Mouse (Mus musculus) stomach, embryonic 15.5 days (tissue): ENCODE data around the gene Lhfpl5. TPM values are rescaled to one million over a fixed set of nuclear protein-coding genes. Genes with fewer than 3 reads are reported as not detected.
A peak's percentile ranks its signal among the peaks of the same experiment; 100 is the strongest.
"Not testable (repeated sequence)": the region's sequence is repeated elsewhere in the genome, so short reads cannot be mapped to it uniquely, and the experiment has no call there.

Experiments
- ATAC-seq: fragments of 200-750 bp; cut with Nextera tagmentation; 2 replicates; pipeline ENCODE4 v1.8.0; 2017; ENCODE audit warnings: low read depth, moderate number of reproducible peaks, moderate TSS enrichment; ENCODE audit not compliant: insufficient read depth, low FRiP score
- H3K27ac ChIP-seq: fragments of 300-500 bp; sonication (generic); 2 replicates; pipeline ENCODE4 v1.5.1; 2015; ENCODE audit warnings: mild to moderate bottlenecking, inconsistent platforms
- H3K27me3 ChIP-seq: fragments of 300-500 bp; sonication (generic); replicated peaks from 2 replicates; pipeline ENCODE4 v1.6.1; 2015; ENCODE audit warnings: inconsistent platforms
- H3K36me3 ChIP-seq: fragments of 300-500 bp; sonication (generic); 2 replicates; pipeline ENCODE4 v1.6.1; 2015; ENCODE audit warnings: inconsistent platforms
- H3K4me1 ChIP-seq: fragments of 300-500 bp; sonication (generic); 2 replicates; pipeline ENCODE4 v1.6.1; 2015; ENCODE audit warnings: inconsistent platforms
- H3K4me2 ChIP-seq: fragments of 300-500 bp; sonication (generic); 2 replicates; pipeline ENCODE4 v1.6.1; 2015; ENCODE audit warnings: mild to moderate bottlenecking, inconsistent platforms
- H3K4me3 ChIP-seq: fragments of 300-500 bp; sonication (generic); replicated peaks from 2 replicates; pipeline ENCODE4 v1.5.1; 2015; ENCODE audit warnings: inconsistent platforms
- H3K9ac ChIP-seq: fragments of 300-500 bp; sonication (generic); 2 replicates; pipeline ENCODE4 v1.6.1; 2015; ENCODE audit warnings: inconsistent platforms
- H3K9me3 ChIP-seq: fragments of 300-500 bp; sonication (generic); 2 replicates; pipeline ENCODE4 v1.6.1; 2016; ENCODE audit warnings: inconsistent platforms
- WGBS: fragments of 180-500 bp; shearing (Covaris S2); methylation state at CpG from one replicate; pipeline ENCODE4 v1.1.7; 2015; 5-methylcytosine and 5-hydroxymethylcytosine counted together
- polyA plus RNA-seq: library from polyadenylated mRNA; unstranded; fragments of >200 nt; fragmentation: Nextera tagmentation; extraction: Ambion mirVana; gene quantifications from 2 replicates; pipeline ENCODE4 v1.2.1, GENCODE M21; 2015

The Lhfpl5 gene
- polyA plus RNA-seq, 1 experiment from 2014 or later: 1.0 TPM

DNA sequence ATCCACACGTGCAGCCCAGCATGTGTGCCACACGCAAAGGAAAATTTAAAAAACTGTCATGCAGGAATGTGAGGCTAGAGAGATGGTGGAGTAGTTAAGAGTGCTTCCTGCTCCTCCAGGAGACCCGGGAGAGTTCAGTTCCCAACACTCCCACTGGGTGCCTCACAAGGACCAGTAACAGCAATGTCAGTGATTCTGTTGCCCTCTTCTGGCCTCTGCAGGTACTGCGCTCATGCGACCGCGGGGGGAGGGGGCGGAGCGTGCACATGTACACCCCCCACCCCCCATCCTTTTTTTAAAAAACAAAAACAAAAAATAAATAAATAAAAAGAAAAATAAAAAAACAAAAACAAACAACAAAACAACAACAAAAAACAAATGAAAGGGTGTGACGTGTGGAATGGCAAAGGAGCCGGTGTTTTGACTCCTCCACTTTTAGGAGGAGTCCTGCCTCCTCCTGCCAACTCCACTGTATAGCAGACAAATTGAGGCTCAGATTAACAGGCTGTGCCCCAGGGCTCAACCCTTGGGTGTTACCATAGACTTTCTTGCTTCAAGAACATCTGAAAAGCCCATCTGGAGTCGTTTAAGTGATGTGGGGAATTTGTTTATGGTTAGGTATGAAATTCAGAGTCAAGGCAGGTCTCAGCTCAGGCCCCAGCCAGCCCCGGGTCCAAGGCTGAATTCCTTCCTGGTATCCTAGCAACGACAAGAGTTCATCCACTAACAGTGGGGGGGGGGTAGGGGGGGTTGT, 22.2 kb upstream of the Lhfpl5 start:
- 8% methylated on average over 14 of the region's 14 CpGs for WGBS
- peaks cover 11% of the 10 kb centered on the region; the same call in 1 of the 2 replicates for H3K4me1 ChIP-seq
- no peak overlapping the region for H3K4me2 ChIP-seq
- H3K27ac ChIP-seq: no peak overlapping the region
- H3K27me3 ChIP-seq: no peaks in the 10 kb centered on the region
- ATAC-seq: no peak
- no peak overlapping the region for H3K4me3 ChIP-seq
- H3K36me3 ChIP-seq: no peaks in the 10 kb centered on the region
- H3K9ac ChIP-seq: no peak overlapping the region
- no peaks in the 10 kb centered on the region for H3K9me3 ChIP-seq

- not testable (repeated sequence) for H3K27ac ChIP-seq, H3K4me2 ChIP-seq, ATAC-seq, H3K36me3 ChIP-seq, H3K4me3 ChIP-seq, H3K27me3 ChIP-seq, H3K9ac ChIP-seq, H3K9me3 ChIP-seq
- 91% methylated on average over 4 of the region's 4 CpGs for WGBS
- H3K4me1 ChIP-seq: peaks cover 11% of the 10 kb centered on the region; the same call in 1 of the 2 replicates
Observed at GRCm38 (mm10) chr17:28554021-28554420, 21.4 kb upstream of the Lhfpl5 start.

DNA sequence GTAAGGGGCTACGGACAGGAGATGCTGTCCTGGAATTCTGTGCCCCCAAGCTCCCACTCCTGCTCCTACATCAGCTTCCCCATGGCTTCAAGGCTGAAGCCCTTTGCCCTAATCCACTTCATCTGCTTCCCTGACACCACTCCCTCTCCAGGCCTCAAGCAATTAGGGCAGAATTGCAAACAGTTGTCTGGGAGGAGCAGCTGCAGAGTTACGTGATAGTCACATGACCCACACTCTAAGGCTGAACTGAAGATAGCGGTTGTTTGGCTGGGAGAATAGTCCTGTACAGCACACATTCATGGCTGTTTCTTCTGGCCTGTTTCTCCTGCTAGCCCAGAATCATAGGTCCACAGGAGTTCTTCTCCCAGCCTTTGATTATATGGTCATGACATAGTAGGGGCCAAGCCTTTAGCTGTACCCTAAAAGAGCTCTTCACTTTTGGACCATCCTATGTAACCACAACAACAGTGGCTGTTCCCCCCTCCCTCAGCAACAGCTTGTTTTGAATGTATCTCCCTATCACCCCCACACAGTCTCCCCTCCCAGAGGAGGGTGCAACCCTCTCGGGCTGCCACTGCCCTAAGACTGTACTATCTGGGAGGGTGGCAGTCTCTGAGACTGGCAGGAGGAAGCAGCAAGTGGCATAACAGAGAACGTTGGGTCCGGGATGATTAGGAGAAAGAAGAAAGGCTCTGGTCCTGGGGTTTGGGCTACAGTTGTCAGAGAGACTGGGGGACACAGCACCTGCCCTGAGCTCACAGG, 18.6 kb upstream of the Lhfpl5 start:
- 43% methylated on average over 6 of the region's 6 CpGs for WGBS
- no peak overlapping the region for H3K4me2 ChIP-seq
- peak overlapping the region; percentile 49; the same call in 1 of the 2 replicates for H3K27ac ChIP-seq
- H3K4me3 ChIP-seq: no peak overlapping the region
- H3K36me3 ChIP-seq: no peaks in the 10 kb centered on the region
- no peak overlapping the region for H3K9ac ChIP-seq
- H3K9me3 ChIP-seq: no peaks in the 10 kb centered on the region
- peak; percentile 21 for ATAC-seq
- no peaks in the 10 kb centered on the region for H3K27me3 ChIP-seq
- peaks cover 11% of the 10 kb centered on the region; the same call in 1 of the 2 replicates for H3K4me1 ChIP-seq

GRCm38 (mm10) chr17:28557772-28558171, 17.7 kb upstream of the Lhfpl5 start:
- Histone ChIP-seq H3K4me3 (no peak overlapping the region), H3K9ac (no peak overlapping the region), H3K4me1 (peaks cover 10% of the 10 kb centered on the region; the same call in 1 of the 2 replicates), H3K4me2 (0 out of 2 replicates have a peak overlapping the region, but pooled peaks have one; percentile 2), H3K27ac (no peak overlapping the region), H3K9me3 (no peaks in the 10 kb centered on the region), H3K27me3 (no peaks in the 10 kb centered on the region), H3K36me3 (no peaks in the 10 kb centered on the region)
- WGBS: 73% methylated on average over 6 of the region's 6 CpGs
- no peak for ATAC-seq

GRCm38 (mm10) chr17:28560598-28560997, 14.8 kb upstream of the Lhfpl5 start, which contains the start of gene Clps:
Gene Clps (minus strand): TSS chr17:28560766.
- 59% methylated on average over 4 of the region's 4 CpGs for WGBS
- H3K9ac ChIP-seq: no peak within 1 kb of the TSS
- H3K27me3 ChIP-seq: no peaks in the 10 kb centered on the region
- H3K4me1 ChIP-seq: peaks cover 8% of the 10 kb centered on the region; the same call in 1 of the 2 replicates
- no peaks in the 10 kb centered on the region for H3K9me3 ChIP-seq
- H3K36me3 ChIP-seq: no peaks in the 10 kb centered on the region
- 0 out of 2 replicates have a peak within 1 kb of the TSS, but pooled peaks have one; percentile 2 for H3K4me2 ChIP-seq
- peak within 1 kb of the TSS; percentile 82 for H3K27ac ChIP-seq
- ATAC-seq: peak; percentile 55
- H3K4me3 ChIP-seq: peak within 1 kb of the TSS; percentile 17

DNA sequence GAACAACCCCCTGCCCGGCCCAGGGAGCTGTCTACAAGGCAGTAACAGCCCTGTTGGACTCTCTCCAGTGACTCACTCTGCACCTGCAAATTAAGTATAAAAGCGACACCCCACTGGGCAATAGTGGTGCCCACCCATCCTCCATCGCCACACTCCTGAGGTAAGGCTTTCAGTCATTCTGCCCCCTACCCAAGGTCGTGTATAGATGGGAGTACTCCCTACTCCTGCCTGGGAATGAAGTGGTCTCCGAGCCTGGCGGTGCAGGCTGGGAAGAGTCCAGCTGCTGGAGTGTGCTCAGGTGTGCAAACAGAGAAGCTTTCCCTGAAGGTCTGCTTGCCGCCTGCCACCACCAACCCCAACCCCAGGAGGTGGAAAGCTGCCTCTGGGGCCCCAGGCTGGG, 13.8 kb upstream of the Lhfpl5 start:
- Histone ChIP-seq H3K27me3 (no peaks in the 10 kb centered on the region), H3K4me1 (peaks cover 7% of the 10 kb centered on the region; the same call in 1 of the 2 replicates), H3K4me3 (no peak overlapping the region), H3K27ac (peak overlapping the region; percentile 82), H3K36me3 (no peaks in the 10 kb centered on the region), H3K9ac (no peak overlapping the region), H3K4me2 (no peak overlapping the region), H3K9me3 (no peaks in the 10 kb centered on the region)
- WGBS: 46% methylated on average over 7 of the region's 7 CpGs
- ATAC-seq: peak; percentile 71; the same call in 1 of the 2 replicates

- Histone ChIP-seq H3K4me2 (no peak overlapping the region), H3K36me3 (no peaks in the 10 kb centered on the region), H3K9me3 (no peaks in the 10 kb centered on the region), H3K4me3 (no peak overlapping the region), H3K9ac (no peak overlapping the region), H3K27ac (no peak overlapping the region), H3K4me1 (no peaks in the 10 kb centered on the region), H3K27me3 (no peaks in the 10 kb centered on the region)
- ATAC-seq: no peak
Observed at GRCm38 (mm10) chr17:28565181-28565580, 10.3 kb upstream of the Lhfpl5 start.

GRCm38 (mm10) chr17:28567541-28567940, 7.9 kb upstream of the Lhfpl5 start:
- no peak for ATAC-seq
- Histone ChIP-seq H3K4me1 (no peaks in the 10 kb centered on the region), H3K27ac (no peak overlapping the region), H3K4me3 (no peak overlapping the region), H3K4me2 (no peak overlapping the region), H3K27me3 (no peaks in the 10 kb centered on the region), H3K9ac (no peak overlapping the region), H3K36me3 (no peaks in the 10 kb centered on the region), H3K9me3 (no peaks in the 10 kb centered on the region)
- 40% methylated on average over 3 of the region's 3 CpGs for WGBS

DNA sequence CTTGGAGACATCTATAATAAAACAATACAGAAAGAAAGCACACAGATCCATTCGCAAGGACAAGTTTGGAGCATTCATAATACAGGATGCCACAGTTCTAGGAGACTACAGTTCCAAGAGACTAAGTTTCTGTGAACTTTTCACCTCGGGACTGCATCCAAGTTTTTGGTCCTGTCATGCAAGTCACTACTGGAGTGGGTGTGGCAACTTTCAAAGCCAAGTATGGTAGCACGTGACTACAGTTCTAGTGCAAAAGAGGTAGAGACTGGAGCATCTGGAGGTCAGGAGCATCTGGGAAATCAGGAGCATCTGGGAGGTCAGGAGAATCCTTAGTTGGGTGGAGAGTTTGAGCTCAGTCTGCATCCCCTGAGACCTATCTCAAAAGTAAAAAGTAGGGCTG, 3.6 kb upstream of the Lhfpl5 start:
- peaks cover 8% of the 10 kb centered on the region for H3K4me1 ChIP-seq
- no peaks in the 10 kb centered on the region for H3K9me3 ChIP-seq
- no peak overlapping the region for H3K9ac ChIP-seq
- WGBS: 79% methylated on average over 3 of the region's 3 CpGs
- H3K4me2 ChIP-seq: no peak overlapping the region
- H3K27ac ChIP-seq: no peak overlapping the region
- no peak for ATAC-seq
- H3K27me3 ChIP-seq: 0 out of 2 replicates have a peak, but pooled peaks cover 3% of the 10 kb centered on the region
- no peak overlapping the region for H3K4me3 ChIP-seq
- H3K36me3 ChIP-seq: no peaks in the 10 kb centered on the region

- WGBS: 77% methylated on average over 7 of the region's 7 CpGs
- no peak for ATAC-seq
Observed at GRCm38 (mm10) chr17:28572521-28572920, 2.9 kb upstream of the Lhfpl5 start.

GRCm38 (mm10) chr17:28572941-28573340, 2.5 kb upstream of the Lhfpl5 start:
- ATAC-seq: no peak
- Histone ChIP-seq H3K9ac (no peak overlapping the region), H3K4me2 (no peak overlapping the region), H3K9me3 (no peaks in the 10 kb centered on the region), H3K4me3 (no peak overlapping the region), H3K27ac (no peak overlapping the region), H3K36me3 (no peaks in the 10 kb centered on the region), H3K4me1 (peaks cover 8% of the 10 kb centered on the region), H3K27me3 (0 out of 2 replicates have a peak, but pooled peaks cover 3% of the 10 kb centered on the region)
- whole genome bisulfite sequencing: 82% methylated on average over 6 of the region's 6 CpGs

More at GRCm38 (mm10) chr17:28572521-28572920, 2.9 kb upstream of the Lhfpl5 start:
- Histone ChIP-seq H3K36me3 (no peaks in the 10 kb centered on the region), H3K9me3 (no peaks in the 10 kb centered on the region), H3K4me3 (no peak overlapping the region), H3K9ac (no peak overlapping the region), H3K27me3 (0 out of 2 replicates have a peak, but pooled peaks cover 3% of the 10 kb centered on the region), H3K27ac (no peak overlapping the region), H3K4me1 (peaks cover 8% of the 10 kb centered on the region), H3K4me2 (no peak overlapping the region)

DNA sequence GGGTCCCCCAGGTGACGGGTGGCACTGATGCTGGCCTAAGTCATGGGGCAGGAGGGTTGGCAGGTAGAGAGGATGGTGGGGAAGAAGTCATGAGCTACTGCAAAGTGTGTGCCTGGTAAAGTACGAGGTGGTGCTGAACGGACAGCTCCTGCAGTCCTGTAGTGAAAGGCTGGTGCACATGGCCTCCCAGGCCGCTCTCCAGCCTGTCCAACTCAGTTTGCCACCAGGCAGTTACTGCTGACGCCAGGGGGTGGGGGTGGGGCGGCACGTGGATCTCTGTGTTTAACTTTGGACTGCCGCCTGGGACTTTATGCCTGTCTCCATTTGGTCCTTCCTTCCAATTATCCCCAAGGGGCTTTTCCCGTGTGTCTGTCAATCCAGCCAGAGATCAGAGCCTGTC, 5.0 kb downstream of the Lhfpl5 start:
- no peak overlapping the region for H3K27ac ChIP-seq
- WGBS: 4% methylated on average over 9 of the region's 9 CpGs
- H3K4me3 ChIP-seq: no peak overlapping the region
- no peaks in the 10 kb centered on the region for H3K9me3 ChIP-seq
- no peak overlapping the region for H3K4me2 ChIP-seq
- H3K27me3 ChIP-seq: no peaks in the 10 kb centered on the region
- no peak overlapping the region for H3K9ac ChIP-seq
- no peak for ATAC-seq
- H3K4me1 ChIP-seq: peaks cover 6% of the 10 kb centered on the region
- no peaks in the 10 kb centered on the region for H3K36me3 ChIP-seq
